Mouse (Mus musculus): ENCODE results near the gene Auh.

Gene Auh

DNA sequence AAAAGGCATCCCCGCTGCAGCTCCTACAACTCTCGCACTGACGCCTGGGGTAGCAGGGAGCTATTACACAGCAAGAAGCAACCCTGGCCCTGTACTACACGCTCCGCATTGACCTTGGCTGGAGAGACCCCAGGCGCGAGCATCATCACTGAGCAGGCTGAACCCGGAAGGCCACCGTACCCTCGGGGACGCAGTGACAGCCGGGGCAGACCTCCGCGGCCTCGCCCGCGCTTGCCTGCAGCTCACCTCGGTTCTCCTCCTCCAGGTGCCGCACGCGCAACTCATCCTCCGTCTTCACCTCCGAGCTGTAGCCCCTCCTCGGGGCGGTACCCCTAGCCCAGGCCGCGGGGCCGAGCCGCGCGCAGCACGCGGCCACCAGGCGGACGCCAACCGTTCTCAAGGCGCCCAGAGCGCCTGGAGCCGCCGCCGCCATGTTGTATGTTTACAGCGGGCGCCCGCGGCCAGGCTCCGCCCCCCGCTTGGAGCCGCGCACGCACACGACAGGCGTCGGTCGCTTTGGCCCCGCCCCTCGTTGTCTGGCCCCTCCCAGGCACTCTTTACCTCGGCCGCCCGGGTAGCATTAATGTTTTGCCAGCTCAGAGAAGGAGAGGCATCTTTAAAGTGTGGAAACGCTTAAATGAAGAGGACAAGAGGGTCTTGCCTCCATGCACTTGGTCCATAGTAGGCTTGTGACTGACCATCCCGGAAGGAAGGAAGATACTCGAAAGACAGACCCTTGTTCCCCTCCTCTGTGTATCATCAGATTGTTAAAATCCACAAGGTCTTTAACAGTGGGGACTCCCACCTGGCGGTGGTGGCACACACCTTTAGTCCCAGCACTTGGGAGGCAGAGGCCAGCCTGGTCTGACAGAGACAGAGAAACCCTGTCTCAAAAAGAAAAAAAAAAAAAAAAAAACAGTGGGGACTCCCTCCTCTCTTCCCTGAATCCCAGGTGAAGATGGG, at the start of gene Auh:
TSS of gene Auh (minus strand) at position 473 of the 963 bp plus-strand sequence.
- peak; percentile 94 to 95 for DNase-seq

DNA sequence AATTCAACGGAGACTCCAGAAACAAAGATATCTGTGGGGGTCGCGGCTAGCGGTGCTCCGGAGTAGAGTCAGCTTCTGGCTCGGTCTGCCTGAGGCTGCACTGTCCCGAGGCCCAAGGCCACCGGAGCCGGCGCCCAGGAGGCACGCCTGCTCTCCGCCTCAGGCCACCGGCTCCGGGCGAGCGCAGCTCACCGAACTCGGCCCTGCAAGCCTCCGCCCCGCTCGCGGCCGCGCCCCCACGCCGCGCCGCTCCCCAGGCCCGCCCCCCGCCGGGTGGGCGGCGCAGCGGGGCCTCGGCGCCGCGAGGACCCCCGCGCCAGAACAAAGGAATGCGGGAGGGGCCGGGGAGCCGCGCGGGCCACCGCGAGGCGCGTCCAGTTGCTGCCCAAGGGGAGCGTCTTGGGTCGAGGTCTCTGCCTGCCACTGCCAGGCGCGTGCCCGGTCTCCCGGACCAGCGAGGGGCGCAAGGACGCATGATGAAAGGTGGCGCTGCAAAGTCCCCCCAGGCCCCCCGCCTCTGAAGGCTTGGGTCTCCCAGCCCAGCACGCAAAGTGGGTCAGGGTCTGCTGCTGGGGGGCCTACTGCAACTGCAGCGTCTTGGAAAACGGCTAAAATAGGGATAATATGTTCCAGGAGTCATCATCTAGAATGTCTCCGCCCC, 49.0 kb upstream of the Auh start:
- DNase-seq: peak; percentile 50 to 81

DNA sequence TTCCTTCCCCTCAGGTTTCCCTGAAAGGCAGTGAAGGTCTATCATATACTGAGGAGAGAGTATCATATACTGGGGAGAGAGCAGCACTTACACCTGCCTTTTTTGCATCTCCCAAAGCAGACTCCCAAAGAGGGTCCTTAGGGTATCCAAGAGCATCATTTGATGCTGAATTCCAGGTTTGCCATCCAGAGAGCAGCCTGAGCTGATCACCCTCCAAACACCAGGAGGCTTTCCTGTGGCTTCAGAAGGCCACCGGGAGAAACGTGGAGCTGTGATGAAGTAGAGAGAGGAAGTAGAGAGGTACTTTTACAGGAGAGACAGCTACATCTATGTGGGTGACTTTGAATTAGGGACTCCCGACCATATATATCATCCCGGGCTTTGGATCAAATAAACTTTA, 48.3 kb upstream of the Auh start:
- DNase-seq: no peak

DNA sequence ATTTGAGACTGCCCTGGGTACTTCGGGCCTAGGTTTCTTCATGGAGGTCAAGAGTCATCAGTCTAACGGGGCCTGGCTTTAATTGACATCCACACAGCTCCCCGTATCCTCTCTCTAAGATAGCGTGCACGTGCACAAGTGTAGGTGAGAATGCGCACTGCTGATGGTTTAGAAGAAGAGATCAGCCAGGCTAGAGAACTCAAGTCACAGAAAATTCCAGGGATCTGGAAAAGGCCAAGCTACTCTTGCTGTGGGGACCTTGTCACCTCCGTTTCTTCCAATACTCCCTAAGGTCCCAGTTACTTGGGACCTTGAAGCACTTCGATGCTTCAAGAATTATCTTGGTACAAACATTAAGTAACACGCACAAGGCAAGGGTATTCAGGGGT, 47.7 kb upstream of the Auh start:
- DNase-seq: no peak

GRCm38 (mm10) chr13:52976510-52977220, 47.2 kb upstream of the Auh start:
- DNase-seq: peak; percentile 14 to 58

GRCm38 (mm10) chr13:52976130-52976509, 46.6 kb upstream of the Auh start:
- peak in 1 of 2 experiments; percentile 20 for DNase-seq

- DNase-seq: peak; percentile 85 to 92
Measured at GRCm38 (mm10) chr13:52974676-52975075, 45.2 kb upstream of the Auh start.

DNA sequence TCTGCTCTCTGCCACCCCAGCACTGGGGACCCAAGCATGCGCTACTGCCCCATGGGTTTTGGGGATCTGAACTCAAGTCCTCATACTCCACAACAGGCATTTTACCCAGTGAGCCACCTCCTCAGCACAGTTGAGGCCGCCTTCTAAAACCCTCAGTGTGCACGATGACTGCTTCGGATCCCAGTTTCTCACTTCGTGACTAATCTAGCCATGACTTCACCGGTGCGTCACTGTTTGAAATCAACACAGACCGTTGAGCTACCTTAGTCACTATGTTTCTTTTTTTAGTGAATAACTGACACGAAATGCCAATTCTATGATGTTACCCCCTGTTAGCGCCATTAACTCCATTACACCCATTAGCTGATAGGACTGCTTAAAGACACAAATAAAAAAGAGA, 43.9 kb upstream of the Auh start:
- no peak for DNase-seq

DNA sequence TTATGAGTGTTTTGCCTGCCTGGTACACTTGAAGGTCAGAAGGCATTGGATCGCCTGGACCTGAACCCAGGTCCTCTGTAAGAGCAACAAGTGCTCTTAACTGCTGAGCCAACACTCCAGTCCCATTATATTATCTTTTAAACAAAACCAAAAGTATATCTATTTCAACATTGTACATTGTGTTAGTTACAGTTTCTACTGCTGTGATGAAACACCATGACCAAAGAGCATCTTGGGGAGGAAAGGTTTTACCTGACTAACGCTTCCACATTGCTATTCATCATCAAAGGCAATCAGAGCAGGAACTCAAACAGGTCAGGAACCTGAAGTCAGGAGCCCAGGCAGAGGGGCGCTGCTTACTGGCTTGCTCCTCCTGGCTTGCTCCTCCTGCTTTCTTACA, 43.1 kb upstream of the Auh start:
- no peak for DNase-seq

GRCm38 (mm10) chr13:52970876-52971275, 41.4 kb upstream of the Auh start:
- no peak for DNase-seq

DNA sequence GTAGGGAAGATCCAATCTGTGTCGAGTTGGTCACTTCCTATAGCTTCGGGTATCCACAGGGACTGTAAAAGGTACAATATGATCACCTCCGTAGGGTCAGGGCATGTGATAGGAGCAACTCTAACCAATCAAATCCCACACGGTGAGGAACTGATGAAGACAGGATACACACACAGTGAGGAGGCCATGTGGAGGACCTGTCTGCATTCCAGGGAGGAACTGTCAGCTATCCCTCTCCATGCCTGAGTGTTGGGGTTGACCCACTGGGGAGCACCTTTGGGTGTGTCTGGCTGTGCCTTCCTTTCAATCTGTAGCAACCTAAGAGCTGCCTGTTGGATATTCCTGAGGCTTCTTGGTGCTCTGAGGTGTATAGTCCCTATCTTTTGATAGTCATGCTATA, 33.4 kb upstream of the Auh start:
- DNase-seq: no peak

GRCm38 (mm10) chr13:52962361-52962760, 32.9 kb upstream of the Auh start:
- no peak for DNase-seq

DNA sequence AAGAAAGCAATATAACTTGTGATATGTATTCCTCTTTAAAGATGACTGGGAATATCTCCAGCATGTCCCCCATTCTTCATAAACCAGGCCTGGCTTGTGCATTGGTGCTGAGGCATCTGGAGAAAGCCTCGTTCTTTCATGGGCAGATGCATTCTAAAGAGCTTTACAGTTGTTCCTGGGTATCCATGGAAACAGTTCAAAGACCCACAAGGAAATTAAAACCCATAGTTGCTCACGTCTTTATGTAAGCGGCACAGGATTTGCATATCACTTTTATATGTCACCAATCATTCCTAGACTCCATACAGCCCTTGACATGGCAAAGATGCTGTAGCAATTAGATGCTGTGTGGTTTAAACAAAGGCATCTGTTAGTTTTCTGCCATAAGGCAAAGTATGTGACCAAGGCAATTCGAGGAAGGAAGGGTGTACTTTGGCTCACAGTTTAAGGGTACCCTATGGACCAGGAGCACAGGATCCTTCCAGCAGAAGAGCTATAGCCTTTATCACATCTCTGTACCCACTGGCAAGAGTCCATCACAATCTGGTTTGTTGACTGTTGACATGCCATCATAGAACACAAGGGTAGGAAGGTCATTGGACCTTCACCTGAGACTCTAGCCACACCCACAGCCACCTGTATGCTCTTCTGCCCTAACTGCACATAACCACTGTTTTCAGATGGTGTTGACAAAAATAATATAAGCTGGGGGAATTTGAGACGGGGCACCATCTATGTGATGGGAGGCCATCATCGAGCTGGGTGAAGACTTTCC, 24.5 kb upstream of the Auh start:
- no peak for DNase-seq

DNA sequence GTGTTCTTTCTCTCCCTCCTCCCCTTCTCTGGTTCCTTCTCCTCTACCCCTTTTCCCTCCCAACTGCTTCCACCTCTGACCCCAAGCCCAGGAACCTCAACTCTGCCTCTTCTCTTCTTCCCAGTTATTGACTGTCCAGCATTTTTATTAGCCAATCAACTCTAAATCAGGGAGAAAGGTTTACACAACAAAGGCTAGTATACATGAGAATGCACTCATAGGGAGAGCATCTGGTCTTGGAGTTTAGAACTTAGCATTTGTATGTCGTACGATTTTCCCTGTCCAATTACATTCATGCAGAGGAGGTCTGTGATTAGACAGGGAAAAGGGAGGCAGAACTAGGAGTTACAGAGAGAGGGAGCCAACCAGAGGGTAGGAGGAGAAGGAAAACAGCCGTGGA, 19.7 kb upstream of the Auh start:
- DNase-seq: no peak

DNA sequence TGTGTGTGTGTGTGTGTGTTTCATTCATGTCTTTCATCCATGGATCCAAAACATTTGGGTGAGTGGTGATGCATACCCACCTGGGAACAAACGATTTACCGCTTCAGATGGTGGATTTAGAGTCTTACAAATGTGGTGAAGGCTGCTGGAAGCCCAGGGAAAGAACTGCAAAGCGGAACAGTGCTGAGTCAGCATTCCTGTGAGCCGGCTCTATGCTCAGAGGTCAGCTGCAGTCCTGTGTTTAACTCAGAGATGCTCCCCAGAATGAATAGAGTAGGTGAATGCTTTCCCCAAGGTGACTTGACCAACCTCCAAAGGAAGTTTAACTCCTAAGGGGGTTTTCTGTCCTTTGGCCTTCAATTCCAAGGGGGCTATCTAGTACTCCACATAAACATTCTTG, 18.1 kb upstream of the Auh start:
- no peak for DNase-seq

DNA sequence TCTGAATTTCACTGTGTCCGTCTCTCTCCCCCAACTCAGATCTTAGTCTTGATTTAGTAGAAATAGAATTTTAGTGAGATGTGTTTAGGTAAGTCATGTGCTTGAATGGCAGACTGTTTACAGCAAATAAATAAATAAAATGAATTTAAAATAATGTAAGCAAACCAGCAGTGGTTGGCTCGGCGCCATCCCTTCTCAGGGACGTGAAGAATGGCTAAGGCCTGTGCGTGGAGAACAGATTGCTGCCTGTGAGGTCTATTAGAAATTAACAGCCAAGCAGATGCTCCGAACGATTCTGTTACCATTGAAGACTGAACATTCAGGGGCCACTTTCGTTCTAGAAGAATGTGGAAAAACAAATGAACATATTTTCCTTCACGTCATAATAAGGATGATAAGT, 16.3 kb upstream of the Auh start:
- DNase-seq: no peak

- no peak for DNase-seq
Measured at GRCm38 (mm10) chr13:52944116-52944515, 14.6 kb upstream of the Auh start.

DNA sequence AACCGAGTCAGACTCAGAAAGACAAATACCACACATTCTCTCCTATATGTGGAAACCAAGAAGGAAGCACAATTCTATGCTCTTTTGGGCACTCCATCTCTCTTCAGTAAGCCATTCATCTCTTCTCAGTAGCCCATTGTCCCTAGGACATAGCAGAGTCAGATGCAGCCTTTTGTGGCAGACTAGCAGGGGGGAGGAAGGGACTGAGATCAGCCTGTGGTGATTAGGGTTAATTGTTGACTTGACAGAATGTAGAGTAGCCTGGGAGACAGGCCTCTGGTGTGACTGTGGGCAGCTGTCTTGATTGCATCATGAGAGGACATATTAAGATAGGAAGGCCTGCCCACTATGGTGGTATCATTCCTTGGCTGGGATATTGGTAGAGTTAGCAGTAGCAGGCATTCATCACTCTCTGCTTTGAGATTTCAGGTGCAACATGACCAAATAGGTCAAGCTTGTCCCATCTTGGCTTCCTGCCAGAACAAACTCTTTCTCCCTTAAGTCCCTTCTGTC, 13.5 kb upstream of the Auh start:
- no peak for DNase-seq

- DNase-seq: no peak
Measured at GRCm38 (mm10) chr13:52940956-52941355, 11.5 kb upstream of the Auh start.

DNA sequence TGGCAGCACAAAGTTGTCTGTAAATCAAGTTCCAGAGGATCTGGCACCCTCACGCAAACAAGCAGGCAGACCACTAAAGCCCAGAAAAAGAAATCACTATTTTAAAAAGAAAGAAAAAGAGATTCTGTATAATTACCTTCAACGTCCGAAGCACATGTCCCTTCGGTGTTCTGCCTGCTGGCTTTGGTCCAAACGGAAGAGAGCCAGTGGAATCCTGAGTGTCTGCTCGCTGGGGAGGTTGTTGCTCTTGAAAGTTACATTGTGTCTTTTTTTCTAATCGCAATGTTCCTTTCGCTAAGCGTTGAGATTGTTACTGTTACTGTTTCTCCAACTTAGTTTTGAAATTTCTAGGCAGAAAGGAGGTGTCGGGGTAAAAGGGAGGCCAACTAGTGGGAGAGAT, 1.1 kb upstream of the Auh start:
- peak; percentile 53 to 57 for DNase-seq

DNA sequence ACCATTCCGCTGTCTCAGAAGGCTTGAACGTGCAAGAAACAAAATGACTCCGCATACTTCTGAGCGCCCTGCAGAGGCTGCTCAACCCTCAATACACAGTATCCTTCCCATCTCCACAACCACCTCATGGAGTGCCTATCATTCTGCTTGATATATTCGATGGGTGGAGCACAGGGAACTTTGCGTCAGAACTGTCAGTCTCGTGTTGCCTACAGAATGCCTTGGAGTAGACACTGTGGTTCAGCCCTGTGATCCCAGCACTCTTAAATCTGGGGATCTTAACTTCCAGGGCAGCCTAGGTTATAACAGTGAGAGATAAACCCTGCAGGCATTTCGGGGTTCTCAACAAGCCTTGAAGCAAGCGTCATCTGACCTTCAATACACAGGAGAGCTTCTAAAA, 1.1 kb downstream of the Auh start:
- DNase-seq: no peak

GRCm38 (mm10) chr13:52924457-52924856, 5.0 kb downstream of the Auh start:
- DNase-seq: no peak

- DNase-seq: no peak
Measured at GRCm38 (mm10) chr13:52921966-52922365, 7.5 kb downstream of the Auh start.
